Mouse (Mus musculus): ENCODE results near the gene Vezt. TPM values are rescaled to one million over a fixed set of nuclear protein-coding genes. Genes with fewer than 3 reads are reported as not detected.

Gene Vezt
- polyA plus RNA-seq, 2 experiments from 2014 or later: 10.5 to 19.7 TPM

- no peak for ATAC-seq
Measured at GRCm38 (mm10) chr10:94037196-94037595, 1.6 kb upstream of the Vezt start.

- peak; percentile 2 for ATAC-seq
Measured at GRCm38 (mm10) chr10:94036375-94036758, 750 bp upstream of the Vezt start.

GRCm38 (mm10) chr10:94034876-94035657 lies 550 bp downstream of the Vezt start:
- ATAC-seq: peak; percentile 24

- ATAC-seq: no peak
Measured at GRCm38 (mm10) chr10:94031164-94031563, 4.5 kb downstream of the Vezt start.

GRCm38 (mm10) chr10:94028493-94028892 lies 7.1 kb downstream of the Vezt start:
- no peak for ATAC-seq

GRCm38 (mm10) chr10:94025079-94025478 lies 10.5 kb downstream of the Vezt start:
- ATAC-seq: no peak

- peak; percentile 77 for ATAC-seq
Measured at GRCm38 (mm10) chr10:94021059-94021458, 14.6 kb downstream of the Vezt start.

- ATAC-seq: peak; percentile 50
Measured at GRCm38 (mm10) chr10:94020587-94020986, 15.0 kb downstream of the Vezt start.

GRCm38 (mm10) chr10:94017455-94017854 lies 18.2 kb downstream of the Vezt start:
- ATAC-seq: no peak

GRCm38 (mm10) chr10:94014200-94014599 lies 21.4 kb downstream of the Vezt start:
- no peak for ATAC-seq

GRCm38 (mm10) chr10:94013196-94013595 lies 22.4 kb downstream of the Vezt start:
- ATAC-seq: peak; percentile 78

- no peak for ATAC-seq
Measured at GRCm38 (mm10) chr10:94011024-94011423, 24.6 kb downstream of the Vezt start.

- ATAC-seq: no peak
Measured at GRCm38 (mm10) chr10:94009991-94010679, 25.5 kb downstream of the Vezt start.

- no peak for ATAC-seq
Measured at GRCm38 (mm10) chr10:94008356-94008755, 27.3 kb downstream of the Vezt start.

GRCm38 (mm10) chr10:94000223-94000622 lies 35.4 kb downstream of the Vezt start:
- ATAC-seq: no peak

GRCm38 (mm10) chr10:93999357-93999756 lies 36.3 kb downstream of the Vezt start:
- no peak for ATAC-seq

GRCm38 (mm10) chr10:93995100-93995499 lies 40.5 kb downstream of the Vezt start:
- ATAC-seq: no peak

- no peak for ATAC-seq
Measured at GRCm38 (mm10) chr10:93994136-93994535, 41.5 kb downstream of the Vezt start.

- no peak for ATAC-seq
Measured at GRCm38 (mm10) chr10:93985357-93985756, 50.3 kb downstream of the Vezt start.

GRCm38 (mm10) chr10:93969306-93969705 lies 66.3 kb downstream of the Vezt start:
- ATAC-seq: no peak

GRCm38 (mm10) chr10:93967486-93967885 lies 68.1 kb downstream of the Vezt start:
- no peak for ATAC-seq

- no peak for ATAC-seq
Measured at GRCm38 (mm10) chr10:93954023-93954422, 81.6 kb downstream of the Vezt start.

- no peak for ATAC-seq
Measured at GRCm38 (mm10) chr10:93953504-93953903, 82.1 kb downstream of the Vezt start.

- no peak for ATAC-seq
Measured at GRCm38 (mm10) chr10:93950991-93951390, 84.6 kb downstream of the Vezt start.
